Mouse (Mus musculus) ES-E14 (cell line): ENCODE results near the gene Pcna. TPM values are rescaled to one million over a fixed set of nuclear protein-coding genes. Genes with fewer than 3 reads are reported as not detected.

Experiments
- DNase-seq: peaks from one replicate; pipeline ENCODE4 v3.0.0-alpha.2; 2013; ENCODE audit warnings: low read depth, low spot score
- H3K27ac ChIP-seq: 2 replicates; pipeline ENCODE4 v1.5.1; 2012; ENCODE audit warnings: low read depth, mild to moderate bottlenecking, low read length, moderate library complexity, mixed read lengths; ENCODE audit not compliant: poor library complexity, insufficient read depth, severe bottlenecking
- H3K36me3 ChIP-seq: 2 replicates; pipeline ENCODE4 v1.6.1; 2012; ENCODE audit warnings: mild to moderate bottlenecking, low read length, moderate library complexity, mixed read lengths; ENCODE audit not compliant: control insufficient read depth, poor library complexity, insufficient read depth, severe bottlenecking
- H3K4me1 ChIP-seq, 2 experiments: fragments of 150-350 bp in 1 of 2; sonication (generic) in 1 of 2; 2 replicates each; pipeline ENCODE4 v1.6.1; 2012; ENCODE audit warnings: low read length in 2 of 2, mild to moderate bottlenecking in 1 of 2, mixed read lengths in 1 of 2; ENCODE audit not compliant: control insufficient read depth in 2 of 2, insufficient read depth in 2 of 2, poor library complexity in 1 of 2
- H3K4me3 ChIP-seq, 2 experiments: fragments of 150-350 bp in 1 of 2; sonication (generic) in 1 of 2; 2 replicates each; pipeline ENCODE4 v1.5.1; 2012; ENCODE audit warnings: low read length in 2 of 2, low read depth in 1 of 2, mild to moderate bottlenecking in 1 of 2, mixed read lengths in 1 of 2; ENCODE audit not compliant: insufficient read depth in 1 of 2, poor library complexity in 1 of 2, severe bottlenecking in 1 of 2
- H3K9ac ChIP-seq: 2 replicates; pipeline ENCODE4 v1.6.1; 2012; ENCODE audit warnings: low read depth, mild to moderate bottlenecking, low read length, mixed read lengths; ENCODE audit not compliant: poor library complexity, insufficient read depth, severe bottlenecking
- H3K9me3 ChIP-seq: fragments of 150-350 bp; sonication (generic); 2 replicates; pipeline ENCODE4 v1.6.1; 2012; ENCODE audit warnings: low read depth, mild to moderate bottlenecking, low read length; ENCODE audit not compliant: control insufficient read depth, insufficient read depth
- CHD2 ChIP-seq: IDR thresholded peaks from 2 replicates; pipeline ENCODE4 v1.6.1; 2014; ENCODE audit warnings: mild to moderate bottlenecking, low read depth, low read length, inconsistent platforms
- MAFK ChIP-seq: IDR thresholded peaks from 2 replicates; pipeline ENCODE4 v1.6.1; 2014; ENCODE audit warnings: mild to moderate bottlenecking, low read depth, low read length, inconsistent platforms; ENCODE audit not compliant: insufficient read depth
- in situ Hi-C, 2 experiments: fragments of 600-800 bp; cut with MboI; formaldehyde crosslinking; loops; one replicate each; pipeline ENCODE4 v1.15.1; 2025; ENCODE audit warnings: low sequenced_read_pairs in 2 of 2, inconsistent platforms in 1 of 2; ENCODE audit not compliant: unreplicated experiment in 2 of 2
- total RNA-seq: library from RNA; depleted of rRNA; stranded (reverse); fragments of 300-350 nt; gene quantifications from 2 replicates; pipeline ENCODE4 v1.2.3, GENCODE M21; 2012; rRNA removed

Gene Pcna
- total RNA-seq, 1 experiment, result 370 TPM

DNA sequence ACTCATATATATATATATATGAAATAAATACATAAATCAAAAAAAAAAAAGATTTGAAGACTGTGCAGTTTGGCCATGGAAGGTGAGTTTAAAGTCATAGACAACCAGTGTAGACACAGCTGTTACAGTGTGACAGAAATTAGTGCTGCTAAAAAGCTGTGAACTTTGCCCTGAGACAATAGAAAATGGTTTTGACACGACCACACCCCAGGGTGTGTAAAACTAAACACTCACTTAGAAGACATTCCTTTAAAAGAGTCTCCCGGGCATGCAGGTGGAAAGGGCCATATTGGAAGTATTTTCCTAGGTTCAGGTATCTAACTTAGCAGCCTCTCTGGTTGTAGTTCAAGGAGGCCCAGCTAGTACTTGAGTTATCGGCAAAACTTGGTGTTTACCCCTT lies 49.9 kb downstream of the Pcna start:
- Histone ChIP-seq H3K9ac (no peak overlapping the region; the same call in 1 of the 2 replicates), H3K36me3 (no peaks in the 10 kb centered on the region), H3K27ac (no peak overlapping the region), H3K9me3 (no peaks in the 10 kb centered on the region), H3K4me1 (peaks cover 0 to 18% of the 10 kb centered on the region in 2 experiments; a peak in 2 of 4 replicates), H3K4me3 (no peak overlapping the region)
- TF ChIP-seq CHD2 (no peak), MAFK (no peak)
- DNase-seq, result no peak
- in situ Hi-C loops, result no loop called here

Other genes with a start within 250 kb of the Pcna start
- 2.2 and 3.2 TPM in 2 replicates for gene Rassf2, start 223.1 kb downstream of the Pcna start, total RNA-seq
- 33.7 and 43.5 TPM in 2 replicates for gene Slc23a2, start 108.2 kb downstream of the Pcna start, total RNA-seq
- 31.8 and 36.0 TPM in 2 replicates for gene Tmem230, start 5.5 kb downstream of the Pcna start, total RNA-seq
- gene Cds2, start 9.8 kb upstream of the Pcna start, total RNA-seq, result 73.9 and 160 TPM in 2 replicates
- 0.22 and 0.95 TPM in 2 replicates for gene Prokr2, start 132.1 kb upstream of the Pcna start, total RNA-seq